Mouse (Mus musculus) heart, adult 11 months (tissue): ENCODE results near the gene Nfatc2.

Source experiments
- DNase-seq: peaks from one replicate; pipeline ENCODE4 v3.0.0; 2022

Gene Nfatc2

DNA sequence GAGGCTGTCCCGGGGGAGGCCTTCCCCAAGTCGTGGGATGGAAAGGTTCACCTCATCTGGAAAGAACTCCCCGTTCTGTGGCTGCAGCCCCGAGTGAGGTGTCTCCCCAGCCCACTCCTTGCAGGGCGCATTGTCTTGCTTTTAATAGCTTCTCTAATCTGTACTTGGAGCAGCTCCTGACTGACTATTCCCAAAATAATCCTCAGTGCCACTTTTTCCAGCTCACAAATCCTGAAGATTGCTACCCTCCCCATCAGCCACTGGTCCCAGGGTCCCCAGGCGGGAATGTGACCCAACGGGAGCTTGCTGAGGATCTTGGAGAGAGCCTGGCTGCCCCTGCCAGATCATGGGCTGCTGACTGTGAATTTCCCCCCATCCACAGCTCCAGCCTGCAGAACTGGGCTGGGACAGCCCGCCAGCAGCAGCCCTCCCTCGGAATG, 6.7 kb upstream of the Nfatc2 start:
- peak; percentile 96 for DNase-seq

DNA sequence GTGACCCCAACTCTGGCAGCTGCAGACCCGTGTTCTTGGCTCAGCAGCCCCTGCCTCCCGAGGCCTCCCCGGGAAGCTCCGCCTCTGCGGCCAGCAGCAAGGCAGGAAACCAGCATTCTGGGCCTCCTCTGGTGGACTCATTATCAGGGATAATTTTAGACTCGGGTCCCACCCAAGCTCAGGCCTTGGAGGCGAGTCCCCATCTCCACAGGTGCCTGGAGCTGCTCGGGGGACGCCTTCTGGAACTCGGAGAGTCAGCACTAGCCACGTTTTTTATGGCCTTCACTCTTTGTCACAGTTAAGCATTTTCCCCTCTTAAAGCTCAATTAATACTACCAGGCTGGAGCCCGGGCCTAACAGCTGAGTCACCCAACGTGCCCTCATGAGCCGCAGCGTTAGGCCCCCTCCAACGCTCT, 3.2 kb upstream of the Nfatc2 start:
- peak; percentile 98 for DNase-seq

DNA sequence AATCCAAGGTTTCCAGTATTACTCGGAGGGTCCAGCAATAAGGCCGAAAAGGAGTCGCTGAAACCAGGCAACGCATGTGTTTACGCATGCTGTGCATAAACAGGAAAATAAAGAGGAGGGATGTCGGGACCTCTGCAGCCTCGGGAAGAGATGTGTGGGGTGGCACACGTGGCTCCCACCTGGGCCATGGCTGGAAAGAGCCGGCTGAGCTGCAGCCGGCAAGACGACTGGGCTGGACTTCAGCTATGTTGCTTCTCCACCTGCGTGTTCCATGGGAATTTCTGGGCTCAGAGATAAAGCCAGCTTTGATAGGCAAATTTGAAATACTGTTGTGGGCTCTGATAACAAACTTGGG, 907 bp upstream of the Nfatc2 start:
- DNase-seq: no peak

DNA sequence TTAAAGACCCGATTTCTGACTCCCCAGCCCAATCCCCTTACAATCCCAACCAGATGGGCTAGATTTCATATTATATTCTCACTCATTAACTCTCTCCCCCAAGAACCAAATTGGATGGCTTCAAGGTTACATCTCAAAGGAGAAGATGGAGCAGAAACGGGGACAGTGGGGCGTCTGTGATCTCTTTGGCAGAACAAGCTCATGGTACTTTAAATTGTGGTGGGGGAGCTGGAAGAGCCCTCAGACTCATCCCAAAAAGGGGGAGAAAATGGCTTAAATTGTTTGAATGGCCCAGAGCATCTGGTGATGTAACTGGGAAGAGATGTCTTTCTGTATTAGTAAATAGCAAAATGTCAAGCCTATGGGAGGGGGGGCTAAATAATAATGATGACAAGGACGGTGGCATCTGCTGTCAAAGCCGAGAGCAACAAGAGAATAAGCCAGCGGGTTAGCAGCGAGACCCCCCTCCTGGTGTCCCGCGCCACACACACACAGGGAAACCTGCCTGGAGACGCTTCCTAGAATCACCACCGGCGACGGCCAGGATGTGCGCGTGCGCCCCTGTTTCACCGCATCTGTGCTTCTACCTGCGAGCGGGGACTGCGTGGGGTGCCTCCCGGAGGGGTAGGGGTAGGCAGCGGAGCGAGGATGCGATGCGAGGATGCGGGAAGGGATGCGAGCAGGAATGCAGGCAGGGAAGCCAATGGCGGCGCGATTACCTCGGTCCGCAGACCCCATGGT, 537 bp downstream of the Nfatc2 start:
- DNase-seq: peak; percentile 95

DNA sequence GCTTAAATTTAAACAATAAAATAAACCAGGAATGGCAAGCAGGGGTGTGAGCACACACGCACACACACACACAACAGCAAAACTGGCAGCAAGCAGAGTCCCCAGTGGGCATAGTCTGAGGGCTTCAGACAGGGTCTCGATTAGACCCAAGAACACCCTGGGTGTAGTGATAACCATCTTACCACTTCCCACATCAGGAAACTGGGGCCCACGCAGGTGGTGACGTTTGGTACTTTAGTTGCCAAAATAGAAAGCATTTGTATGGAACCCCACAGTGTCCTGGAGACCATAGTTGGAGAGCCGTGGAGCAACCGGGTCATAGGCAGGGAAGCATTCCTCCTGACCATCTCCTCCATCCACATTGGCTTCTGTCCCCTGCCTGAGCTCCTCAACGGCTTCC, 5.8 kb downstream of the Nfatc2 start:
- DNase-seq: no peak

DNA sequence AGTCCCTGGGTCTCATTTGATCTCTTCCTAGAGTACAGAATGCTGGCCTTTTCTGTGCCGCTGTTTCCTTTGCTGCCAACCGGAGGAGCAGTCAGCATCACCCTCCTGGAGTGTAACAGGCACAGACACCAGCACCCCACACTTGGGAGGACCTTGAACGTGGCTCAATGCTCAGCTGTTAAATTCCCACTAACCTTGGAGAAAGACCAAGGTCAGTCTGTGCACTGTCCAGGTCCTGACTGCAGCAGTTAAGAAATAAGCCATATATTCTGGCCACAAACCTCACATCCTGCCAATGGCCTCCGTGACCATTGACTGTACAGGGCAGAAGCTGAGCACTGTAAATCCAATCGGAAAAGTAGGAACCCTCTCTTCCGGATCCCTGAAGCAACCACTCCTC, 7.8 kb downstream of the Nfatc2 start:
- DNase-seq: no peak

DNA sequence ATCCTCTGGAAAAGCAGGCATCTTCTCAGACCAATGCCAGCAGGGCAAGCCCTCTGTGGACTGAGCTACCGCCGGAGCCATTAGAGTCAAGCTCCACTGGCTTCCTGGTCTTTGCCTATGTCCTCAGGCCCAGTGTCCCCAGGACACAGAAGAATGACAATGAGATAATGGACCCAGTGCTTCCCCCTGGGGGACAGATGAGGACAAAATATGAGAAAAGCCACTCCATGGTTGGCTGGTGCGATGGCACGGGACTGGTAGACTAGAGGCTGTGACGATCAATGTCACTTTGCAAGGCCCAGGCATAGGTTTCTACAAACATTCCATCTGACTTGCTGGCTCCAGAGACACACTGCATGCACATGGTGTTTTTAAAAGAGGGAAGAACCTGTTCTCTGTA, 8.5 kb downstream of the Nfatc2 start:
- DNase-seq: no peak

DNA sequence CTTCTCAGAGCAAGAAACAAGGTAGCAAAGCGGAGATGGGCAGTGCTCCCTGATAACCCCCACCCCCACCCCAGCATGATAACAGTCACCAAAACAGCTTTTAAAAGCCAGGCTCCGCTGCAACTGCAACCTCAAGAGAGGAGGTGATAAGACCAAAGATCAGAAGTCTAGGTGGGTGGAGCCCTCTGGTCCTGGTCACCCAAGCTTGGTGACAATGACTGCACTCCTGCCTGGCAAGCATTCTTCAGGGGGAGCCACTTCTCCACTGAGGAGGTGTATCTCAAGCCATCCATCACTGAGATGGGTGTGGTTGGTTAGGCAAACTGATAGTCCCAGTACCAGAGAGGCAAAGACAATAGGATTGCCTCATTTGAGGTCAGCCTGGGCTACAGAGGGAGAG, 10.4 kb downstream of the Nfatc2 start:
- no peak for DNase-seq

DNA sequence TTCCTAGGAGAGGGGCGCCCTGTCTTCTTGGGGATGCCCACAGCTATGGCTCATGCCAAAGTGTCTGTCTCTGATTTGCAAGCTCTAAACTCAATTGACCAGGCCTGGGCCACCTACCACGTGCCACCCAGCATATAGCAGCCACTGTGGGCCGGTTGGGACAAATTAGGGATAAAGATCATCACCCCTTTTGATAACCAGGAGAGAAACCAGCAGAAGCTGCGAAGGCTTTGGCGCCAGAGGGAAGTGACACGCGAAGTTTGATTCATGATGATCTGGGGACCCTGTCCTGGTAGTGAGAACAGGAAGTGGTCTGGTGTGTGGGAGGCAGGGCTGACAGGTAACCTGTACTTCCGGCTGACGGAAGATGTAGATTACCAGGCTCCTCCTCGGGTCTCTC, 10.9 kb downstream of the Nfatc2 start:
- DNase-seq: no peak

DNA sequence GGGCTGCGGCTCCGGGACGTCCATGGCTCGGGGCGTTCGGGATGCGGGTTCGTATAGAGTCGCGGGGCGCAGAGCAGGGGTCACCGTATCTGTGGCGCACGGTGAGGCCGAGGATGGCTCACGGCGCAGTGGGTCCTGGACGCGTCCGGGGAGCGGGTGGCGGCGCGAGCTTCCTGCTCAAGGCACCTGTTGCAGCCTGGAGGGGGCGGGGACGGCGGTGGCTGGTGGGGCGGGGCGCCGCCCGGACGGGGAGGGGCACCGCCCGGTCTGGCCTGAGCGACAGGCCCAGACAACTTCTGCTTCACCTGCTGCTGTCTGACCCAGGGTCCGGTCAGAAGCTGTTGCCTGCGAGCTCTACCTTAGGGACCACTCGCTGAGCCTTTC, 11.3 kb downstream of the Nfatc2 start:
- DNase-seq: peak; percentile 96

DNA sequence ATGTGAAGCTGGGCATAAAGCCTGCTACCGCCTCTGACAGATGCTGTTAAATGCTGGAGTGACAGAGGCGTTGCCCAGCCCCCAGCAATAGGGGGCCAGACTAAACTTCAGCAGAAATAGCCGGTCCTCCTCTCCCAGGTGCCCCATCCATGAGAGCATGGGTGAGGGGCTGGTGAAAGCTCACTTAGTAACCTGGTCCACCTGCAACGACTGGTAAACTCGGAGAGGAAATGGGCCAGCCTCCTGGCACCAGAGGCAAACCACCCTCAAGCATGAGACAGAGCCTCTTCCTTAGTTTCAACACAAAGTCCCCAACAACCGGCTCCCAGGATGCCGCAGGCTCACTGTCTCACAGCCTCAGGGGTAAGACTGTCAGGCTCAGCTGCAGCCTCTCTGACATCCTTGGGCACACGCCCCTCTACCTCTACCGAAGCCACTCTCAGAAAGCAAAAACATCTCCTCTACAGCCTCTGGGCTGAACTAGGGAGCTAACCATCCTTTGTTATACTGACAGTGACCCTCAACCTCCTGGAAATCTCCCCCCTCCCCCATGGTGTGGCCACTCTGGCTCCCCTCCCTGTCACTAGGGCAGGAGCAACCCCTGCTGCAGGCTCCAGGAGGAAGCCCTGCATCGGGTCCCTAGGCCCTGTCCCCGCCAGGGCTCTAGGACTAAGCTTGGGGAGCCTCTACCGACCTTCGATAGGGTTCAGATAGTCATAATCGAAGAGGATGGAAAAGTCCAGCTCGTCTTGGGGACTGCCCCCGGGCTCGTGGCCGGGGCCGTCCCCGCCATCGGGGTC, 11.9 kb downstream of the Nfatc2 start:
- peak; percentile 95 for DNase-seq

DNA sequence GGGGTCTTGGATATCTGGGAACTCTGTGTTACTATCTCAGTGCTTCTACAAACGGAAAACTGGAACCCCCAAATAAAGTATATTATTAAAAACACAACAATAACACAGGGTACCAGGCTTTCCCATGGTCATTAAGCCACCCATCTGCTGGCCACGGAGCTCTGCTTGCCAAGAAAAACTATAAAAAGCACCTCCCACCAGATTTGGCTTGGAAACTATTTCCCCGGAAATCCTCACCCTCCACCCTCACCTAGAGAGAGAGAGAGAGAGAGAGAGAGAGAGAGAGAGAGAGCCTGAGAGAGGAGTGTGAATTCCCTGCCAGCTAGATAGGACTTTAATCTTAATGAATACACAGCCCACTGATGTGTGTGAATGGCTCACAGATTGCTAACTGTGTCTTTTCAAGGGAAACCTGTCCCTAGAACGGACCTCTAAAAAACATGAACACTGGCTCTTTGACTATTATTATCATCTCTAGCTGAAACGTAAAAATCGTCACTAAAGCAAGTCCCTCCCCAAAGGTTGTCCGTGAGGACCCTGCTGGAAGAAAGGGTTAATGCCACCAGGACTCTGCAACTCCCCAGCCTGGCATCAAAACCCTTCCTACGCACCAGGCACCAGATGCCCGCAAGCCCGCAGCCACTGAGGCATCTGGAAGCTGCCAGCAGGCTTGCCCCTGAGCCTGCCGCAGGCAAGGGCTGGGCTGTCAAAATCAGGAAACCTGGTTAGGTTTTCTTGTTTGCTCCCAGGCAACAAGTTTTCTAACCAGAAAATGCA, 12.7 kb downstream of the Nfatc2 start:
- peak; percentile 92 for DNase-seq

DNA sequence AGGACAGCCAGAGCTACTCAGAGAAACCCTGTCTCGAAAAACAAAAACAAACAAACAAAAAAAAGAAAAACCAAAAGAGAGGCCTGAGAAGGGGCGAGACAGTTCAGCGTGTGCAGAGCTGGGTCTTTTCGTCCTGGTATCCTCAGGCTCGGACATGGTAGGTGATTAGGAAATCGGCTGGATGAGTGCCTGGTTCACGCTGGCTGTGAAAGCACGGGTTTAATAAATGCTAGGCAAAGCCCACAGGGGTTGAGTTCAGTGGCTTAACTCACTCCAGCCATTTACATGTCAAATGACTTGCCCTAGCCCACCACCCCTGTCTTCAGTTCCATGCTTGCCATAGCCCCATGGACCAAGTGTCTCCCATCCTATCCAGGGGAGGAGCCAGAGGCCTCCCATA, 14.3 kb downstream of the Nfatc2 start:
- peak; percentile 91 for DNase-seq

DNA sequence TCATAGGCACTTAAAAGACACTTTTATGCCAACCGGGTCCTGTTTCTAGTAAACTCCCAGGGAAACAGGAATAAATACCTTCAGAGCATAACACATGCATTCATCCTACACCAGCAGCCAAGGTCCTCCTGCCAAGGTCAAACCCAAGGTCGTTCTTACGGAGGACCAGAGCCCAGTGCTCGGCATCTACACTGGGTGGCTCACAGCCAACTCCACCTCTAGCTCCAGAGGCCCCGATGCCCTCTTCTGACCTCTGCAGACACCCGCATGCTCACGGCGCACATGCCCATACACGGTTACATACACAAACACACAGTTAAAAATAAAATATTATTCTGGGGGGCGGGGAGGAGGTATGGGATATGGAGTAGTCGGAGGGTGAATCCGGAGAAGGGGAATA, 14.9 kb downstream of the Nfatc2 start:
- peak; percentile 96 for DNase-seq

DNA sequence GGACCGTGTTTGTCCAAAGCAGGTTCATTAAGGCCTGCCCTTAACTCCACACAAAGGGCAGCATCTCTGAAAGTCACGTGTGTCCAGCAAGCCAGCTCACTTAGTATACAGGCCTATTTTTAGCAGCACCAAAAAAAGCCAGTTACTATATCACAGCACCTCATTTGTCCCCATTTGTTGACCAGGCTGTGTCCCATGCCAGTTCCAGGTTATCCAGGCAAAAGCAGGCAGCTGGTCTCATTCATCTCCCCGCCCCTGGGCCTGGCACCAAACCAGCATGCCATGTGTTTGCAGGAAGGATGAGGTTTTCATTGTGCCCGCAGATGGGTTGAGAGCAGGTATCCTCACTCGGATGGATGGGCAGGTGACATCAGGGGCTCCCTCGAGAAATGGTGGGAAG, 16.6 kb downstream of the Nfatc2 start:
- peak; percentile 97 for DNase-seq

DNA sequence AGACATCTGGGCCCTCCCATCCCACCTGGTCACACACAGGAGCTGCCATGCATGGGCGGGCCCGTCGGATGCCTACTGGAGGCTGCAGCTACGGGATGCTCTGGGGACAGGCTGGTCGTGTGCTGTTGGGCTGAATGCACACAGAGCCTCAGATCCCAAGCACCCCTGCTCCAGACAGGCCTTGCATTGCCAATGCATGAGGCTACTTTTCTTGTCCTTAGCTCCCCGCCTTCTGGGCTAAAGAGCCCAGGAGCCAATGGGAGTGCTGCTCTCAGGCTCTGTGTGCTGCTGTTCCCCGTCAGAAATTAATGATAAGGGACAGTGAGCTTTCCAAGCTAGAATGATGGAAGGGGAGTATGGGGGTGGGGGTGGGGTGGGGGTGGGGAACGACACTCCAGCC, 17.0 kb downstream of the Nfatc2 start:
- peak; percentile 96 for DNase-seq

DNA sequence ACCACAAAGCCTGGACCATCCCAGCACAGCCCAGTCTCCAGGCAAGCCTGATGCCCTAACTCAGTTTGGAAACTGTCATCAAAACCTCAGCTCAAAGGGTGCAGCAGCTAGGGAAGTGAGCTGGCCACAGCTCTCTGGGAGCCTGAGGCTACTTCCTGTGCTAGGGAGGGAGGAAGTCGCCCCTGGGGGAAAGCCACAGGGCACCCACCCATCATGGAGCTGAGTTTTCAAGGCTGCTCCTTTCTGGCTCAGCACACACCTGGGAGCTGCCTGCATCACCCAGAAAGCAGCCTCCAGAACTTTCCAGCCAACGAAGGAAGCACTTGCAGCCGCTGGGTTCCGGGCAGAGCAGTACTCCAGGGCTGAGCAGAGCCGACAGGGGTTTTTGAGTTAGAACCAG, 18.4 kb downstream of the Nfatc2 start:
- DNase-seq: peak; percentile 96

DNA sequence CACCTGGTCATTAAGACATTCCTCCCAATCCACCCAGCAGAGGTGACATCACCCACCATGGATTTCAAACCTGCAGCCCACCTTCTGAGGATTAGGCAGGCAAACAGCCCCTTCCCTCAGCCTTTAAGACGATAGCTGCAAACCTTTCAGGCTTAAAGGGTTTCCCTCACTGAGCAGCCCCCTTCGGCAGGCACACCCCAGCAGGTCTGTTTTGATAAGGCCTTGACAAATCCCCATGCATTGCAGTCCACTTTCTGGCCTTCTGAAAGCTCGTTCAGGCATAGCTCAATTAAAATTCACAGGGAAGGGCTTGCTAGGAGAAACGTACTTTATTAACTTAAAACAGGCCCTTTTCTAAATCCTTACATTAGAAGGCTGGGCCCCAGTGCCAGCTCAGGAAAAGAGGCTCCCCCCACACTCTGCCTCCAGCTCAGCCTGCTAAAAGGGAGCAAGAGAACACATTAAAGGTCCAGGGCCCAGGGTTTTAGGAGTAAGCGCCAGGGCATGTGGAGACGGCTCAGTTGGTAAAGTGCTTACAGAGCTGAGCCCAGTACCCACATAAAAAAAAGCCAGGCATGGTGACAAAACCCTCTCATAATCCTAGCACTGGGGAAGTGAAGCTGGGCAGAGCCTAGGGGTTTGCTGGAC, 20.1 kb downstream of the Nfatc2 start:
- DNase-seq: no peak

DNA sequence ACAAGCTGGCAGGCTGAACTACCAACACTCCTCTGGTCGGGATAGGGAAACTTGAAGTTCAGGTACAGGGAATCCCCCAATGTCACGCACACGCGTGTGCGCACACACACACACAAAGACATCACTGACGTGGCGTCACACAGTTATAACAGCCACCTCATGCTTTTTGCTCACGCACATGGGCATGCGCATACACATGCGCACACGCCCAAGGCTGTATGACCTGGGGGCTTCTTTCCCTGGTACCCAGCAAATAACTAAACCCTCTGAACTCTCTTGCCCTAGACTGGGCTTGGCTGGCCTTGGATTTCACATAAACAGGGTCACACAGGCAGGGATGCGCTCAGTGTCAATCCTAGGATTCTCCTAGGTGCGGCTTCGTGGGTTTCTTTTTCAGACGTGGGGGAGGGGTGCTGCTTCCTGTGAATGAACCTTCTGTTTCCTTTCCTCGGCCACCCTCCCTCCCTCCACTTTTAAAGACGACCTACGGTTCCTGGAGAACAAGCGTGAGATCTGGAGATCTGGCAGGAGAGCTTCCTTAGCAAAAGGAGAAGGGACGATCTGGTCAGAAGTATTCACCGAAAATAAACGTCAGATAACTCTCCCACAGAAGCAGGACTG, 21.1 kb downstream of the Nfatc2 start:
- peak; percentile 87 for DNase-seq

DNA sequence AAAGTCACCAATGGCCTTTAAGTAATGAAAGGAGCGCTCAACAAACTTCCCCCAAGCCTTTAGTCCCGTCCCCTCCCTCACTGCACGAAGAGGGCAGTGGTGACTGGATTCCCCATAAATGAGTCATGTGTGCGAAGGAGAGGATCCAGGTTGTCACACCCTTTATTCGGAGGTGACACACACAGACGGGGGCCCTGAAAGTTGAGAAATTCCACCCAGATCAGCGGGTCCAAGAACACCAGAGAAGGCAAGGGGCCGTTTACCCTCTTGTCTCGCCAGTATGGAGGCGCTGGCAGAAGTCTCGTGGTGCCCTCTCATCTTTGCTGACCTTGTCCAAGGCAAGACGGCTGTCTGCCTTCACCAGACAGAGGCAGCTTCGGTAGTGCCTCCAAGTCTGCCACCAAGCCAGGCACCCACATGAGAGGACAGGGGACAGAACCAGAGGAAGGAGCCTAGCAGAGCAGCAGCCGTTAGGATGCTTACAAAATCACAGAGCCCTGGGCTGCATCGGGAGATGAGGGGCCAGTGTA, 21.8 kb downstream of the Nfatc2 start:
- peak; percentile 91 for DNase-seq

DNA sequence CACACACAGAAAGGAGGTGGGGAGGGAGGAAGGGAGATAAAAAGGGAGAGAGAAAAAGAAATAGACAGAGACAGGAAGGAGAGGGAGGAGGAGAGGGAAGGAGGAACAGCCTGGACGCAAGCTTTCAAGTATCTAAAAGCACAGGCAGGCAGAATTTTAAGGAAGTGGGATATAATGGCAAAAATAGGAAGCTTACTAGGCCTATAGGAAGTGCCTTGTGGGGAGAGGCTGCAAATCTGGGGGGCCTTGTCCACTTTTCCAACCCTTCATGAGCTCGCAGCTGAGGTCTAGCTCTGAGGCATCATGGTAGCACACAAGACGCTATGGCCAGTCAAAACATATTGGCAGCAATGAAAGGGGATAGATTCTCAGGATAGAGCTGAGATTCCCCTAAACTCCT, 22.3 kb downstream of the Nfatc2 start:
- DNase-seq: peak; percentile 95

DNA sequence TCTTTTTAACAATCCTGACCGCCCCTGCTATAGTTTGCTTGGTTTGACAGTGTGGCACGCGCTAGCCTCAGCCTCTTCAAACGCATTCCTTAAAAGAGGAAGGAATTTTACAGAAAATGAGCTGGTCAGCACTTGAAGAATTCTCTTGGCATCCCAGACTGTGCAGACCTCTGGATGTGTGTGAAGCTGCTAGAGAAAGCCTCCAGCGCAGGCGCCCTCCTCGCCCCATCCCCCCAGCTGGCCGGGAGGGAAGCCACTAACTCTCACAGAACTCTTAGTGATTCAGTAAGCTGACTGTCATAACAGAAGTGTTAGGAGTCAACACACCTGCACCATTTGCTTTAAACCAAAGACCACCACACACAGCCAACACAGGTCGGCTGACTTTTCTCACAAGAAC, 23.3 kb downstream of the Nfatc2 start:
- DNase-seq: peak; percentile 98
